Mouse (Mus musculus) liver, embryonic 15.5 days (tissue): ENCODE data around the gene Nxph3. TPM values are rescaled to one million over a fixed set of nuclear protein-coding genes. Genes with fewer than 3 reads are reported as not detected.
"Not testable (repeated sequence)": the region's sequence is repeated elsewhere in the genome, so short reads cannot be mapped to it uniquely, and the experiment has no call there.

ENCODE experiments used
- ATAC-seq: fragments of 200-750 bp; cut with Nextera tagmentation; 2 replicates; pipeline ENCODE4 v1.8.0; 2017; ENCODE audit warnings: moderate number of reproducible peaks, mild to moderate bottlenecking, moderate library complexity; ENCODE audit not compliant: insufficient read depth
- H3K27ac ChIP-seq: fragments of 300-500 bp; sonication (generic); replicated peaks from 2 replicates; pipeline ENCODE4 v1.5.1; 2015; ENCODE audit warnings: mild to moderate bottlenecking, inconsistent platforms
- H3K27me3 ChIP-seq: fragments of 300-500 bp; sonication (generic); 2 replicates; pipeline ENCODE4 v1.6.1; 2015; ENCODE audit warnings: mild to moderate bottlenecking, inconsistent platforms
- H3K36me3 ChIP-seq: fragments of 300-500 bp; sonication (generic); replicated peaks from 2 replicates; pipeline ENCODE4 v1.6.1; 2015; ENCODE audit warnings: moderate library complexity, mild to moderate bottlenecking, inconsistent platforms
- H3K4me1 ChIP-seq: fragments of 300-500 bp; sonication (generic); replicated peaks from 2 replicates; pipeline ENCODE4 v1.6.1; 2015; ENCODE audit warnings: inconsistent platforms
- H3K4me2 ChIP-seq: fragments of 300-500 bp; sonication (generic); 2 replicates; pipeline ENCODE4 v1.6.1; 2015; ENCODE audit warnings: moderate library complexity, mild to moderate bottlenecking, inconsistent platforms
- H3K4me3 ChIP-seq: fragments of 300-500 bp; sonication (generic); replicated peaks from 2 replicates; pipeline ENCODE4 v1.5.1; 2015; ENCODE audit warnings: mild to moderate bottlenecking, inconsistent platforms
- H3K9ac ChIP-seq: fragments of 300-500 bp; sonication (generic); 2 replicates; pipeline ENCODE4 v1.6.1; 2015; ENCODE audit warnings: moderate library complexity, mild to moderate bottlenecking, inconsistent platforms
- H3K9me3 ChIP-seq: fragments of 300-500 bp; sonication (generic); replicated peaks from 2 replicates; pipeline ENCODE4 v1.6.1; 2016; ENCODE audit warnings: inconsistent platforms
- WGBS: fragments of 180-500 bp; shearing (Covaris S2); methylation state at CpG from one replicate; pipeline ENCODE4 v1.1.7; 2015; ENCODE audit warnings: mixed read lengths; ENCODE audit not compliant: insufficient replicate concordance; 5-methylcytosine and 5-hydroxymethylcytosine counted together
- polyA plus RNA-seq: library from polyadenylated mRNA; unstranded; fragments of >200 nt; fragmentation: Nextera tagmentation; extraction: Ambion mirVana; gene quantifications from 2 replicates; pipeline ENCODE4 v1.2.1, GENCODE M21; 2015

The Nxph3 gene
- polyA plus RNA-seq, 1 experiment from 2014 or later = 0.03 TPM

DNA sequence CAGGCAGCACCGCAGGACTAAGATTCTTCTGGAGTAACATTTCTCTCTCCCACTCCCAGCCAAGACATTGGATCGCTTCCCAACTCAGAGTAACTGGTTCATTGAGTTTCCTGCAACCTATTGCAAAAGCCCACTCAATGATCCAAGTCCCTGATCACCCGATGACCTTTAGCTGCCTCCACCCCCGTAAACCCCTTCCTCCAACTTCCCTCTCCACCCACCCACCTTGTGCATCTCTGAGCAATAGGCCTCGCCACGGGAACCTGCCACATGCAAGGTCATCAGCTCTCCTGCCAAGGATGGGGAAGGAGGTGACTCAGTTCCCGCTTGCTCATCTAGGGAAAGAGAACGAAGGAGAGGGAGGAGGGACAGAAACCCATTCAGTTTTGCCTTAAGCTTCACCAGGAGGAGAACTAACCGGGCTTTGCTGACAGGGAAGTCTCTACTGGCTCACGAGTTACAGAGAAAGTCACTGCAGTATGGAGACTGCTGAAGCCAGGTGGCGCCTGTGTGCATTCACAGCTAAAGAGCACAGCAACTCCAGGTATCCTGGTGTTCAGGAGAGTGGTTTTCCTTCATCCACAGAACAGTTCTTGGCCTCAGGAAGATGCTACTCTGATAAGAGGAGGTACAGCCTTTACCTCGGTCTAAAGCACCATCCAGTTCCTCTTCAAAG, 7.2 kb downstream of the Nxph3 start:
- H3K9ac ChIP-seq = no peak overlapping the region
- H3K4me3 ChIP-seq = no peak overlapping the region
- peaks cover 42% of the 10 kb centered on the region for H3K27me3 ChIP-seq
- H3K4me2 ChIP-seq = no peak overlapping the region
- H3K4me1 ChIP-seq = no peaks in the 10 kb centered on the region
- 32% methylated on average over 12 of the region's 12 CpGs for WGBS
- no peaks in the 10 kb centered on the region for H3K36me3 ChIP-seq
- no peak overlapping the region for H3K27ac ChIP-seq
- ATAC-seq = no peak
- H3K9me3 ChIP-seq = no peaks in the 10 kb centered on the region

DNA sequence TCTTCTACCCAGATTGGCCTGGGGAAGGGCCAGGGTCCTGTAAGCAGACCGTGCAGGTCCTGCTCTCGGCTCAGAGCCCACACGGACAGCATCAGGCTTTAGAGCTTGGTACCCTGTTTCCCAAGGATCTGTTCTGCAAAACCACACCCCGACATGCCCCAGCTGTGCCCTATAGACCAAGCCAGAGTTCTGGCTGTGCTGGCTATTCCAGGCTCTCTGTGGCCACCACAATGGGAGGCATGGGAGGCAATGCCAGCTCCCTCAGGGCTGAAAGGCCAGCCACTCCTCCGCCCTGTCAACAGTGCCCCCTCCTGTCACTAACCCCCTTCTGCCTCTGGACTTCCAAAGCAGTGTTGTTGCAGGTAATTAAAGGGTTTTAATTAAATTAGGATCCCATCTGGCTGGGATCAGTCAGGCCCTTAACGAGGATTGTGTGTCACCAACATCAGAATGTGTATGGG, 10.1 kb downstream of the Nxph3 start:
- Histone ChIP-seq H3K9me3 (no peaks in the 10 kb centered on the region), H3K36me3 (no peaks in the 10 kb centered on the region), H3K27ac (no peak overlapping the region), H3K27me3 (peaks cover 28% of the 10 kb centered on the region; the same call in 1 of the 2 replicates), H3K4me2 (no peak overlapping the region), H3K4me3 (no peak overlapping the region), H3K4me1 (no peaks in the 10 kb centered on the region), H3K9ac (no peak overlapping the region)
- ATAC-seq = no peak
- WGBS = 67% methylated on average over 6 of the region's 6 CpGs

DNA sequence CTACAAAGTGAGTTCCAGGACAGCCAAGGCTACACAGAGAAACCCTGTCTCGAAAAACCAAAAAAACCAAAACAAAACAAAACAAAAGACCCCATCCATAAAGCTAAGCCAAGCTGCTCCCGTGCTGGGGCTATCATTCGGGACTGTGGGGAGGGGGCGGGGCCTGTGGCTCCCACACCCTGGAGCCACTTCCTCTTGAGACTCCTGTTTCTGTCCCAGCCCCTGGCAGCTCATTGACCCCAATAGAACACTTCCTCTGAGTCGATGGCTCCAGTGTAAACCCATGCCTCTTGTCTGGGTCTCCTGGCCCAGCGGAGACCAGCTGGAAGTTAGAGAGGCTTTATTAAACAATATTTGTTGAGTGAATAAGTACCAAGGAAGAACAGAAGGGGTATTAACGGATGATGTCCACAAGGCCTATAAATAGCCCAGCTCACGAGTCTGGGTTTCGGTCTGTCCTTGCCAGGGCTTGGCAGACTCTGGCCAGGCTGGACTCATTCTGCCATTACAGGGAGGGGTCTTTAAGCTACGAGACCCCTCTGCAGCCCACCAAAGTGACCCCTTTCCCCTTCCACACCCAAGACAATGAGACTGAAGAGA, 10.7 kb downstream of the Nxph3 start:
- no peak for ATAC-seq
- H3K4me2 ChIP-seq = no peak overlapping the region
- peaks cover 28% of the 10 kb centered on the region; the same call in 1 of the 2 replicates for H3K27me3 ChIP-seq
- no peaks in the 10 kb centered on the region for H3K36me3 ChIP-seq
- H3K27ac ChIP-seq = no peak overlapping the region
- 34% methylated on average over 10 of the region's 10 CpGs for WGBS
- no peak overlapping the region for H3K9ac ChIP-seq
- no peaks in the 10 kb centered on the region for H3K4me1 ChIP-seq
- no peak overlapping the region for H3K4me3 ChIP-seq
- H3K9me3 ChIP-seq = no peaks in the 10 kb centered on the region

DNA sequence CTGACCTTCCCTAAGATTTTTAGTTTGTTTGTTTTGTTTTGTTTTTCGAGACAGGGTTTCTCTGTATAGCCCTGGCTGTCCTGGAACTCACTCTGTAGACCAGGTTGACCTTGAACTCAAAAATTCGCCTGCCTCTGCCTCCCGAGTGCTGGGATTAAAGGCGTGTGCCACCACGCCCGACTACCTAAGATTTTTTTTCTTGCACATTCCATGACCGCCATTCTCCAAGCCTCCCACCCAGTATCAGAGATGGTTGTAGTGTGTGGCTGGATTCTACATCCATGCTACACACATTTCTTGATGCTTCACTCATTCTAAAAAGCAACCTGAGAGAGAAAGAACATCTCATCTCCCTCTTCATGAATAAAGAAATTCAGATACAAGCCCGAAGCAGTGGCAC, 12.5 kb downstream of the Nxph3 start:
- H3K9me3 ChIP-seq, H3K36me3 ChIP-seq, H3K9ac ChIP-seq, H3K4me2 ChIP-seq, ATAC-seq, H3K27ac ChIP-seq, H3K4me1 ChIP-seq, H3K4me3 ChIP-seq: not testable (repeated sequence)
- 62% methylated on average over 8 of the region's 8 CpGs for WGBS
- peaks cover 13% of the 10 kb centered on the region; the same call in 1 of the 2 replicates for H3K27me3 ChIP-seq

DNA sequence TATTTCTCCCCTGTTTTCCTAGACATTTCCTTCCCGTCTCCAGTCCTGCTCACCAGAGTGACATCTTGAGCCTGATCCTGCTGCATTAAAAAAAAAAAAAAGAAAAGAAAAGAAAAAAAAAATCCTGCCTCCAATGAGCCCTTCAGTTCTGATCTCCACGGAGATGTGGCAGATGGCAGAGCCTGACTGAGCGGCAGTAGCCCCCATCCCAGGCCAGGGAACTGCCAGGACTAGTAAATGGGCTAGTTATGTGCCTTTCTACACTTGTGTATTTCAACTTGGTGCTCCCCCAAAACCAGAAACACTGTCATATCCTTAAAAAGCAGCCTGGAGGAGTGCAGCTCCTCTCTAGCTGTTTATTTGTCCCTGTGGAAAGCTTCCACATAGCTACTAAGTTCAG, 13.5 kb downstream of the Nxph3 start:
- 58% methylated on average over 3 of the region's 3 CpGs for WGBS
- no peak for ATAC-seq
- no peaks in the 10 kb centered on the region for H3K4me1 ChIP-seq

DNA sequence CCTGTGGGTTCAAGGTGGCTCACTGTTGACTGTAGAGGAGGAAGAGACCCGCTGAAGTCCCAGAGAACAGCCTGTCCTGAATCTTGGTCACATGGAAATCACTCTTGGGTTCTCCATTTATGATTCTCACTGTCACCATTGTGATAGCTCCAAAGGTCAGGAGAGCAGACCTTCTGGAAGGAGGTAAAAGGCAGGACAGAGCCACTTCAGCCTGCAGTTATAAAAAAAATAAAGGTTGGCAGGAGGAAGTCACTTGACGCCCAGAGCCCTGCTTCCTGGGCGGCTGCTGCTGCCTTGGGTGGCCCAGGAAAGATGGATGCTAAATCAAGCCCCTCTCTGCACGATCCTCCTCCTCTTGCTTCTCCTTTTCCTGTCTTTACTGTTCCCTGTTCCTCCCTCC, 14.0 kb downstream of the Nxph3 start:
- H3K4me1 ChIP-seq = no peaks in the 10 kb centered on the region
- WGBS = 35% methylated on average over 4 of the region's 4 CpGs
- peaks cover 10% of the 10 kb centered on the region for H3K36me3 ChIP-seq
- H3K27ac ChIP-seq = no peak overlapping the region
- H3K9me3 ChIP-seq = no peaks in the 10 kb centered on the region
- no peak for ATAC-seq
- H3K4me2 ChIP-seq = no peak overlapping the region
- no peak overlapping the region for H3K4me3 ChIP-seq
- no peak overlapping the region for H3K9ac ChIP-seq
- peaks cover 6% of the 10 kb centered on the region; the same call in 1 of the 2 replicates for H3K27me3 ChIP-seq

More for the DNA sequence above, 13.5 kb downstream of the Nxph3 start:
- H3K4me2 ChIP-seq = no peak overlapping the region
- H3K27ac ChIP-seq = no peak overlapping the region
- peaks cover 6% of the 10 kb centered on the region; the same call in 1 of the 2 replicates for H3K27me3 ChIP-seq
- H3K4me3 ChIP-seq = no peak overlapping the region
- H3K36me3 ChIP-seq = peaks cover 8% of the 10 kb centered on the region; the same call in 1 of the 2 replicates
- no peaks in the 10 kb centered on the region for H3K9me3 ChIP-seq
- H3K9ac ChIP-seq = no peak overlapping the region

DNA sequence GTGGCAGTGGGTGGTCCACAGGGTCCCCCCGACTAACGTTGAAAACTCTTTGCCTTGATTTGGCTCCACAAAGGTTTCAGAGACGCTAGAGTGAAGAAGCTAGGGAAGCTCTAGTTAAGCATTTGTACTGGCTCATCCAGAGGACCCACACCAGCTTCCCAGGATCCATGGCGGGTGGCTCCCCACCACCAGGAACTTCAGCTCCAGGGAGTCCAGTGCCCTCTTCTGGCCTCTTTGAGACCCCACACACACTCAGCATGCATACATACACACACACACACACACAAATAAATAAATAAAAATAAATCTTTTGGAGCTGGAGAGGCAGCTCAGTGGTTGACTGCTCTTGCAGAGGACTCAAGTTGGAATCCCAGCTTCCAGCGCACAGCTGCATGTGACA, 16.4 kb downstream of the Nxph3 start:
- H3K27ac ChIP-seq = no peak overlapping the region
- WGBS = 86% methylated on average over 5 of the region's 5 CpGs

DNA sequence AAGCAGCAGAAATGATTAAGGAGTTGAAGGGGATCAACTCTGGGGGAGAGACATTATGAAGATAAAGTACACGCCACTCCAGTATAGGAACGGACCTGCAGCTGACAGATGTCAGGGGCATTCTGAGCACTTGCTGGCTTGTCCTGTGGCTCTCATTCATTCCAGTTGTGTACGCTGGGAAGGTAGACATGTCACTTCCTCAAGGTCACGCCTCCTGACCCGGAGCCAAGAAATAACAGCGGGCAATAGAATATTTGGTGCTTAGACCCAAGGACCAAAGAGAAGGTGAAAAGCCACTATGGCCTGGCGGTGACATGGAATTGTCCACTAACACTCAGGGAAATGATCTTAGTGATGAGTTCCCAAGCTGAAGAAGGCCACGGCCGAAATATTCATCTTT, 18.5 kb downstream of the Nxph3 start:
- ATAC-seq = no peak
- H3K4me3 ChIP-seq = no peak overlapping the region
- 82% methylated on average over 9 of the region's 9 CpGs for WGBS
- no peaks in the 10 kb centered on the region for H3K27me3 ChIP-seq
- H3K4me2 ChIP-seq = no peak overlapping the region
- H3K9me3 ChIP-seq = no peaks in the 10 kb centered on the region
- no peaks in the 10 kb centered on the region for H3K4me1 ChIP-seq
- H3K27ac ChIP-seq = no peak overlapping the region
- peaks cover 55% of the 10 kb centered on the region for H3K36me3 ChIP-seq
- no peak overlapping the region for H3K9ac ChIP-seq

More for the DNA sequence above, 16.4 kb downstream of the Nxph3 start:
- H3K27me3 ChIP-seq = peaks cover 6% of the 10 kb centered on the region; the same call in 1 of the 2 replicates
- H3K4me3 ChIP-seq = no peak overlapping the region
- H3K9me3 ChIP-seq = no peaks in the 10 kb centered on the region
- H3K9ac ChIP-seq = no peak overlapping the region
- H3K4me1 ChIP-seq = no peaks in the 10 kb centered on the region
- peaks cover 35% of the 10 kb centered on the region for H3K36me3 ChIP-seq
- ATAC-seq = no peak
- no peak overlapping the region for H3K4me2 ChIP-seq

DNA sequence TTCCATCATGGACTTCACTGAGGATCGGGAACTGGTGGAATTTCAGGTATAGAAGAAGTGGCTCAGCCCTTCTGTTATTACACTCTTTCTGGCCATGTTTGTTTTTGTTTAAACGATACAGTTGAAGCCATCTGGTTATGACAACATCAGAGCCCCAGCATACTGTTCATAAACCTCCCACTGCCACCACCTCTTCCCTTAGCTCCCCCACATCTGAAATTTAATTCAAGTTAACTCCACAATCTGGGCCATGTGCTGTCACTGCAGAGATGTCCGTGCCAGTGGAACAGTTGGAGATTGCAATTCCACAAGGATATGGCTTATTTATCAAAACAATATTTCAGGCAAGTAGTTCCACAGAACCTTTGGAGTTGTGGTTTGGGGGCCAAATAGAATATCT, 20.0 kb downstream of the Nxph3 start:
- H3K4me2 ChIP-seq = no peak overlapping the region
- H3K4me1 ChIP-seq = no peaks in the 10 kb centered on the region
- ATAC-seq = no peak
- no peaks in the 10 kb centered on the region for H3K27me3 ChIP-seq
- H3K4me3 ChIP-seq = no peak overlapping the region
- WGBS = 75% methylated on average over 3 of the region's 3 CpGs
- no peak overlapping the region for H3K27ac ChIP-seq
- H3K9me3 ChIP-seq = no peaks in the 10 kb centered on the region
- H3K9ac ChIP-seq = no peak overlapping the region
- peaks cover 67% of the 10 kb centered on the region for H3K36me3 ChIP-seq

DNA sequence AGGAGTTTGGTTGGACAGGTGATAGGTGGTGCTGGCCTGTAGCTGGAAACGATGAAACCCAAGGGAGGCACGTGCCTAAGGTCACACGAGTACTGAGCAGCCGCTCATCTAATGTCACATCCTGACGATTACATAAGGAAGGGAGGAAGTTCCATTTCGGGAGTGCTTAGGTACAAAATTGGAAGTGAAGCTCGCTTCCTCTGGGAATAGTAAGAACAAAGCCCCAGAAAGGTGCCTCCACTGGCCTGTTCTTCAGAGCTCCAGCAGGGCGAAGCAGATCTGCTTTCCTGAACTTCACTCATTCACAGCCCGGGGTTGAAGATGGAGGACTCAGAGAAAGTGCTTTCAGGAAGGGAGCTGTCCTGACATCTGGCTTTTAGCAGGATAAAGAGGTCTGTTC, 20.4 kb downstream of the Nxph3 start:
- H3K27ac ChIP-seq = no peak overlapping the region
- no peak for ATAC-seq
- 79% methylated on average over 9 of the region's 9 CpGs for WGBS
- no peaks in the 10 kb centered on the region for H3K27me3 ChIP-seq
- H3K36me3 ChIP-seq = peaks cover 71% of the 10 kb centered on the region
- no peaks in the 10 kb centered on the region for H3K9me3 ChIP-seq
- H3K4me2 ChIP-seq = no peak overlapping the region
- H3K4me3 ChIP-seq = no peak overlapping the region
- no peak overlapping the region for H3K9ac ChIP-seq
- no peaks in the 10 kb centered on the region for H3K4me1 ChIP-seq

DNA sequence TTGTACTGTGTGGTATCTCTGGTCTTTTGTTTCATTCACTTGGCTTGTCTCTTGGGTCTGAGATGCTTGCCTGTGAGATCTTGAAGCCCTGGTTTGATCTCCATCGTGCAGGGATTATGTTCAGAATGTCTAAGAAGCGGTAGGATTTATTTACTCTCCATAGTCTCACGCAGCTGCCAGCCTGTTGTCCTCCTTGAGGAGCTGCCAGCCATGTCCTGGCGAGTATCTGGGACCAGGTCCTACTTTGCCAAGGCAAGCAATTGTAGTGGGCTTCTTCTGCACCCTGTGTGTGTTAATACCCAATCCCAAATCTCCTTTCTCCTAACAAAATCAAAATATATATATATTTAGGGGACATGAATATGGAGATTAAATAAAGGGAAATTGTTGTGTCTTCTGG, 21.4 kb downstream of the Nxph3 start:
- ATAC-seq = no peak
- Histone ChIP-seq H3K4me2 (no peak overlapping the region), H3K27me3 (no peaks in the 10 kb centered on the region), H3K9me3 (no peaks in the 10 kb centered on the region), H3K9ac (no peak overlapping the region), H3K4me1 (no peaks in the 10 kb centered on the region), H3K27ac (no peak overlapping the region), H3K4me3 (no peak overlapping the region), H3K36me3 (peaks cover 77% of the 10 kb centered on the region)
- WGBS = 88% methylated on average over 4 of the region's 4 CpGs
